Mouse (Mus musculus): ENCODE results near the gene Sox2.

Sox2 gene

DNA sequence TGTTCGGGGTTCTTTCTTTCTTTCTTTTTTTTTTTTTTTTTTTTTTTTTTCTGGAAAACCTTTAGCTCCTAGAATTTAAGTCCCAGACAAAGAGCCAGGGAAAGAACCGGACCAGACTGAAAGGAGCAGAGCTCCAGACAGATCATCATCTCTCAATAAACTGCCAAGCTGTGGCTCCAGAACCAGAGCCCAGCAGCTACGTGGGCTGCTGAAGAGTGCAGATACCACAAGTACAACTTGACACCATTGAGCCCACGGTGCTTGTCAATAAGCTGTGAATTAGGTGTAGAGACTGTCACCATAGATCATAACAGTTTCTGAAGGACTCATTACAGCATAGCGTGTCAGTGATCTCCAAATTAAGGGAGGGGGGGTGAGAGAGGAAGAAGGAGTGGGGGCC is 7.1 kb upstream of the Sox2 start:
- DNase-seq (ENCODE audit: low spot score in 2 of 2), result no peak

DNA sequence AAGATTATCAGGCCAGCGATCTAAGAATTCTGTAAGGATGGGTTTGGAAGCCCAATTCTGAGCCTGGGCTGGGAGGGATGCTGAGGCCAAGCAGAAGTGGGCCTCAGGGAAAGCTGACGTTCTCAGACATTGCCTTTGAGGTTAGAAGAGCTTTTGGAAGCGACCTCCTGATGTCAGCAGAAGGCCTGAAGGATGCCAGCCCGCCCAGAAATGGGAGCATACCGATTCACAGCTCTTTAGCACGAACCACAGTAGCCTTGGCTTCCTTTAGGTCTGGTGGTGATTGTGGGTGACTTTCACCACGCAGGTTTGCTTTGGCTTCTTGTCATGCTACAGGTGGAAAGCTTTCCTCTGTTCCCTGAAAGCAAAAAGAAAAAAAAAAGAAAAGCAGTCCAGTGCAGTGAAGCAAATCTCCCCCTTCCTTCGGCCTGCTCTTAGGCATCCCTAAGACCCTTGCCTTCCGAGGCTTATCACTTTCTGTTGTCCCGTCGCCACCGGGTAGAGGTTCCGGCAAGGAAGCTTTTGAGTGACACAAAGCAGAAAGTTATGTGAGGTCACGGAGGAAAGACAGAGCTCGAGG is 6.6 kb upstream of the Sox2 start:
- no peak for DNase-seq (ENCODE audit: low spot score in 2 of 2)

DNA sequence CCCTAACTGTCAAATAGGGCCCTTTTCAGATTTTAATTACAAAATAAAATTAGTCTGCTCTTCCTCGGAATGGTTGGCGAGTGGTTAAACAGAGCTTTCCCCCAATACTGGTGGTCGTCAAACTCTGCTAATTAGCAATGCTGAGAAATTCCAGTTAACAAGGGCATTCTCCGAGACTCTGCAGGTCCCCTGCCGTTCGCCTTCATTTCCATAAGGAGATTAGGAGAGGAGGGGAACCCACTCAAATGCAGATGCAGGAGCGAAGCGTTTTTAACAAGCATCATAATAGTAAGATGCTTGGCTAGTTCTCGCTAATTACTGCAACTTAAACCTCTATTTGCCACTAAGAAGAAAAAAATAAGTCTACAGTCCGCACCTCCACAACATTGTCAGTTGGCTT is 4.0 kb upstream of the Sox2 start:
- no peak for DNase-seq (ENCODE audit: low spot score in 2 of 2)

DNA sequence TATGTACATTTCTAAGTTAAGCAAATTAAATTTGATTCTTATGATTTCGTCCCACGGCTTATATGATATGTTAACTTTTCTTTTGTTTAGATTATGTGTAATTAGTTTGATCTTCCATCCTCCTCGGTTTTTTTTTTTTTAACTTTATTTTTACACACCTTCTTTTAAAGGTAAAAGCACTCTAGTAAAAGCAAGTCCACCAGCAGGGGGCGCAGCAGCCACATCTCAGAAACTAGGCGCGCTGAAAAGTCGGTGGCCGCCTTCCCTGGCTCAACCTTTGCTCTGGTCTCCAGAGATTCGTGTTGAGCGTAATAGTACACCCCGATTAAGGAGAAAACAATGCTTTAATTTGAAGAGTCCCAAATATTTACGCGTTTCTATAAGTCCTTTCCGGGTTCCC is 2.5 kb upstream of the Sox2 start:
- DNase-seq (ENCODE audit: low spot score in 2 of 2), result peak in 1 of 2 experiments; percentile 80

DNA sequence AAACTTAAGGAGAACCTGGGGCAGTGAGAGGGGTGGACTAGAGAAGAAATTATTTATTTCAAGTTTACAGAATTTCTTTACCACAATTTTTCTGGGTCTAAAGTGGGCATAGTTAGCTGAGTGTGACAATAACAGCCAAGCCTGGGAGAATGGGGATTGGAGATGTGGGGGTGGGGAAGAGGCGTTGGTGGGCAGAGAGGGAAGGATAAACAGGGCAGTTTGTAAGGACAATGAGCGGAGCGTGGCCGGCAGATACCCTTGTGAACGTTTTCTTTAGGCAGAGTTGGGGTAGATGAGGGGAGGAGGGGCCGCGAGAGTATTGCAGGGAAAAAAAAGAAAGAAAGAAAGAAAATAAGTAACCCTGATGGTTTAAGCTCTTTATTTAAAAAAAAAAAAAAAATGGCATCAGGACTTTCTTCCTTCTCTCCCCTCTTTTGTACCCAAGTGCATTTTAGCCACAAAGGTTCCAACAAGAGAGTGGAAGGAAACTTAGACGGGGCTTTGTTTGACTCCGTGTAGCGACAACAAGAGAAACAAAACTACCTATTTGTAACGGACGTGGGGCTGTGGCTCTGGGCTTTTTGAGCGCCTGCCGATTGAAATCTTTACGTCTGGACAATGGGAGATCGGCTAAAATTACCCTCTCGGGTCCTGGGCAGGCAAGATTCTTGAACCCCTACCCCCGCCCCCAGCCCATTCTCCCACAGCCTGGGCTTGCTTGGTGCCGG is 1.9 kb upstream of the Sox2 start:
- DNase-seq (ENCODE audit: low spot score in 2 of 2), result no peak

DNA sequence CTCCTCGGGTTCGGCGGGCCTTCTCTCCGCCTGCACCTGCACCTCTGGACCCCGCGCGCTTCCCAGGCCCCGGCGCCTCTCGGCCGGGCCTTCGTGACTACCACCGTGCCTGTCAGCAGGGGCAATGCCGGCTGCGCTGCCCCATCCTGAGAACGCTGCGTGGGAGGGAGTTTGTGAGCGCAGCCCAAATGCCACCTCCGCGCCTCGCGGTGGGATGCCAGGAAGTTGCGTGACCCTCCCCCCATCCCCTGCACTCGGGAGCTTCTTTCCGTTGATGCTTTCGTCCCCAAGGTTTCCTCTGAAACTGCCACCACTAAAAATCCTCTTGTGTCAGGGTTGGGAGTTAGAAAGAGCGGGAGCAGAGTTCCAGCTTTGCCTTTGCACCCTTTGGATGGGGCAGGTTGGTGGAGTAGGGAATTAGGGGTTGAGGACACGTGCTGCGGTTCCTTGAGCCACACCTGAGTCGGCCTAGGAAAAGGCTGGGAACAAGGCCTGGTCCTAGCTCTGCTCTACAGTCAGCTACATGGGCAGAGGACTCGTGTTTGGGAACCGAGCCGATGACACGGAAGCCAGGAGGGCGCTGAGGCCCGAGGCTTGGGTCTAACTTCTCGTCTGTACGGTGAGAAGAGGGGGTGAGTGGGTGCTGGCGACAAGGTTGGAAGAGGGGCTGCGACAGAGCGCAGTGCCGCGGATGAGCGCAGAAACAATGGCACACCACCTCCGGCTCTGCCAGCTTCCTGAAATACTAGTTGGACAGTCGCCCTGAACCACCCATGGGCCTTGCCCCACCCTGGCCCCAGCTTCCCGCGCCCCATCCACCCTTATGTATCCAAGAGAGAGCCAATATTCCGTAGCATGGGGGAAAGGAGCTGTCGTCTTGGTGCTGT is 1.1 kb upstream of the Sox2 start:
- DNase-seq (ENCODE audit: low spot score in 2 of 2), result peak in 1 of 2 experiments; percentile 23

DNA sequence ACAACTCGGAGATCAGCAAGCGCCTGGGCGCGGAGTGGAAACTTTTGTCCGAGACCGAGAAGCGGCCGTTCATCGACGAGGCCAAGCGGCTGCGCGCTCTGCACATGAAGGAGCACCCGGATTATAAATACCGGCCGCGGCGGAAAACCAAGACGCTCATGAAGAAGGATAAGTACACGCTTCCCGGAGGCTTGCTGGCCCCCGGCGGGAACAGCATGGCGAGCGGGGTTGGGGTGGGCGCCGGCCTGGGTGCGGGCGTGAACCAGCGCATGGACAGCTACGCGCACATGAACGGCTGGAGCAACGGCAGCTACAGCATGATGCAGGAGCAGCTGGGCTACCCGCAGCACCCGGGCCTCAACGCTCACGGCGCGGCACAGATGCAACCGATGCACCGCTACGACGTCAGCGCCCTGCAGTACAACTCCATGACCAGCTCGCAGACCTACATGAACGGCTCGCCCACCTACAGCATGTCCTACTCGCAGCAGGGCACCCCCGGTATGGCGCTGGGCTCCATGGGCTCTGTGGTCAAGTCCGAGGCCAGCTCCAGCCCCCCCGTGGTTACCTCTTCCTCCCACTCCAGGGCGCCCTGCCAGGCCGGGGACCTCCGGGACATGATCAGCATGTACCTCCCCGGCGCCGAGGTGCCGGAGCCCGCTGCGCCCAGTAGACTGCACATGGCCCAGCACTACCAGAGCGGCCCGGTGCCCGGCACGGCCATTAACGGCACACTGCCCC is 586 bp downstream of the Sox2 start:
- DNase-seq (ENCODE audit: low spot score in 2 of 2), result peak in 1 of 2 experiments; percentile 36

DNA sequence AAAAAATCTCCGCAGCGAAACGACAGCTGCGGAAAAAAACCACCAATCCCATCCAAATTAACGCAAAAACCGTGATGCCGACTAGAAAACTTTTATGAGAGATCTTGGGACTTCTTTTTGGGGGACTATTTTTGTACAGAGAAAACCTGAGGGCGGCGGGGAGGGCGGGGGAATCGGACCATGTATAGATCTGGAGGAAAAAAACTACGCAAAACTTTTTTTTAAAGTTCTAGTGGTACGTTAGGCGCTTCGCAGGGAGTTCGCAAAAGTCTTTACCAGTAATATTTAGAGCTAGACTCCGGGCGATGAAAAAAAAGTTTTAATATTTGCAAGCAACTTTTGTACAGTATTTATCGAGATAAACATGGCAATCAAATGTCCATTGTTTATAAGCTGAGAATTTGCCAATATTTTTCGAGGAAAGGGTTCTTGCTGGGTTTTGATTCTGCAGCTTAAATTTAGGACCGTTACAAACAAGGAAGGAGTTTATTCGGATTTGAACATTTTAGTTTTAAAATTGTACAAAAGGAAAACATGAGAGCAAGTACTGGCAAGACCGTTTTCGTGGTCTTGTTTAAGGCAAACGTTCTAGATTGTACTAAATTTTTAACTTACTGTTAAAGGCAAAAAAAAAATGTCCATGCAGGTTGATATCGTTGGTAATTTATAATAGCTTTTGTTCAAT is 1.4 kb downstream of the Sox2 start:
- DNase-seq (ENCODE audit: low spot score in 2 of 2), result no peak

DNA sequence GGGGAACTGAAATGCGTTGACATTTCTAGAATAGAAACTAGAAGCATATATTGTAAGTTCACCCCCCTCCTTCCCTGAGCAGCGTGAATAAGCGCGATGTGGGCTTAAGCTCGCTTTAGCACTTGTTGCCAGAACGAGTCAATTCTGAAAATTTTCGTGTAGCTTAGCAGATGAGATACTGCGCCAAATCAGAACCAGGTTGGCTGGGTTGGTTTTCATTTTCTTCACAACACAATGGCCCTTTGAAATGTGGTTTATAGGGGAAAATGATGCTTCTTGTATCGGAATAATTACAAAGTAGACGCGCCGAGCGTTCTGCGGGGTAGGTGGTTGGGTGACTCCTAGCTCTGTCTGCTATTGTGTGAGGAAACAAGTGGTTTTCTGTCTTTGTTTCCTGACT is 2.4 kb downstream of the Sox2 start:
- no peak for DNase-seq (ENCODE audit: low spot score in 2 of 2)

DNA sequence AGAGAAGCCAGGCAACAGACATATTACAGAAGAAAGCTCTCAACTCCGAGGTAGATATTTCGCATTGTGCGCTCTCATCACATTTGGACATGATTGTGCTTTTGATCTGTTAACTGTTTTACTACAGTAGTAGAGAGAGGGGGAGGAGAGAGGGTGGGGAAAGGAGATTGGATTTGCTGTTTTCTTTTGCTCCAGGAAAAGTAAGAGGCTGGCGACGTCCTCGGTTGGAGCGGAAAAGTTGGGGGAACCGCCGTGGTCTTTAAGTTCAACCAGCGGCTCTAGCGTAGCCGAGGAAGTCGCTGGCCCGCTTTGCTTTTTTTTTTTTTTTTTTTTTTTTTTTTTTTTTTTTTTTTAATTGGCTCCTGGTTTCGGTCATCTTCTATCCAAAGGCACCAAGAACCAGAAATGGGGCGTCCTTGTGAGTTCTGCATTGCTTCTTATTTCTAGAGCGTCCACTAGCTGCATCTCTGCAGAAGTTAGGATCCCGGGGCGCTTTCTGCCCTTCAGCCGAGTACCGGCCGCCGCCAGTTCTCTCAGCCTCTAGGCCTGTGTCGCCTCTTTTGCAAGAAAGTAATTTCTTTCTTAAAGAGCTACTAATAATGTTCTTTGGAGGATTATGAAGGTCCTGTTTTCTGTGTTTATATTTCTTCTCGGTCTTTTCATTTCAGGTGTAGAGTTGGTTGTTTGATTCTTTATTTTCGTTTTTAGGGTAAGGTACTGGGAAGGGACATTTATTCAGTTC is 3.2 kb downstream of the Sox2 start:
- no peak for DNase-seq (ENCODE audit: low spot score in 2 of 2)

DNA sequence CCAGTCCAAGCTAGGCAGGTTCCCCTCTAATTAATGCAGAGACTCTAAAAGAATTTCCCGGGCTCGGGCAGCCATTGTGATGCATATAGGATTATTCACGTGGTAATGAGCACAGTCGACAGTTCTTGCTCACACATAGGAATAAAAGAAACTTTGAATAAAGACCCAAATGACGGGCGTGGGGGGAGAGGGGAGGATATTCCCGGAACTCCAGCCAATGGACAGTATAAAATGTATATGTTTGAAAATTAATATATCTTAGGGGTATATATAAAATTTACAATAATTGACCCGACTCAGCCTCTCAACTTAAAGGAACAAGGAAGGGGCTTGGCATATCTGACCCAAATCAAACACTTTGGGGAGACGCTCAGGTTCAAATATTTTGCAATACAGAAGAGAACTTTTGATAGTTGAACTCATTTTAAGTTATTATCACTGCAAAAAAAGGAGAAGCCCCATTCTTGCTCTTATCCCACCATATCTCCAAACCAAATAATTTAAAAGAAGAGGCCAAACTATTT is 3.8 kb downstream of the Sox2 start:
- DNase-seq (ENCODE audit: low spot score in 2 of 2), result no peak

DNA sequence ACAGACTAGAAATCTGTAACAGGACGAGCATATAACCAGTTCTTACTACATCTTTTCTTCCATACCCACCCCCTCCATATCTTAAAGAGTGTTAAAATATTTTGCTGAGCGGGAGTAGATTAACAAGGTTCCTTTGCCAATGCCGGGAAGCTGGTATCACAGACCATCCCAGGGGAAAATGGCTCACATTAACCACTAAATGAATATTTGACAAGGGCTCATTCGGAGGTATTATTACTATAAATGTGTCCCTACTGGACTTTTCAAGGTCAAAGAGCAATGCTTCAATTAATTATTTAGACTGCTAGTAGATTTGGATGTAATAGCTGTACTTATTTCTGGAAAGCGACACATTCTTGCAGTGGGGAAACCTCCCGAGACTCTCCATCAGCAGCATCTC is 4.6 kb downstream of the Sox2 start:
- DNase-seq (ENCODE audit: low spot score in 2 of 2), result no peak

DNA sequence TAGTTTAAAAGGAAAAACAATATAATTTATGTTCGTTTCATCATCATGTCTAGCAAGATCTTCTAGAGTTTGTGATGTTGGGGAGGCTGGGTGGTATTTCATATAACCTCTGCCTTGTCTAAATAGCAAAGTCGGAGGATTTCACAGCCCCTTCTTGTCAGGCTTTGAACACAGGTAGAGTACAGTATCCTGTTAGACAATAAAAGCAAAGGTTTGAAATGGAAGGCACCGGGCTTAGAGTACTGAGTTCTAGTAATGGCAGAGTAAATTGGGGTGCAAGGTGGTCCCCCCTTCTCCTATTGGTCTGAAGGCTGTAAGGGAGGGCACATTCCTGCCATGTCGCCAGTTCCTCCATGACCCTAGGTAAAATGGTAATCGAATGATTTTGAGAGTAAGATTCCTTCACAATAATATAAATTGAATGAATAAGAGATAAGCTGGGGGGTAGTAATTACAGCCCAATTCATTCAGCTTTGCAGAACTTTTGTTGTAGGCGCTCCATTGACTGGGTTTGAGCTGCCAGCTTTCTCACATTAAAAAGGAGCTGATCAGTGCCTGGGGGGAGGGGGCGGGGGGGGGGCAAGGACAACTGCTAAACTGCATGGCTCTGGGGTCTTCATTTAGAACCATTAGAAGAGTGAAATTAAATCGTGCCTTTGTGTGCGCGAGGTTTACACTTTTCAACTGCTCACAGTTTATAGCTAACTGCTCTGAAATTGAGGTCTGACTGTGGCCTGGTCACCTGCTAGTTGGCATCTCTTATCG is 5.3 kb downstream of the Sox2 start:
- DNase-seq (ENCODE audit: low spot score in 2 of 2), result no peak

DNA sequence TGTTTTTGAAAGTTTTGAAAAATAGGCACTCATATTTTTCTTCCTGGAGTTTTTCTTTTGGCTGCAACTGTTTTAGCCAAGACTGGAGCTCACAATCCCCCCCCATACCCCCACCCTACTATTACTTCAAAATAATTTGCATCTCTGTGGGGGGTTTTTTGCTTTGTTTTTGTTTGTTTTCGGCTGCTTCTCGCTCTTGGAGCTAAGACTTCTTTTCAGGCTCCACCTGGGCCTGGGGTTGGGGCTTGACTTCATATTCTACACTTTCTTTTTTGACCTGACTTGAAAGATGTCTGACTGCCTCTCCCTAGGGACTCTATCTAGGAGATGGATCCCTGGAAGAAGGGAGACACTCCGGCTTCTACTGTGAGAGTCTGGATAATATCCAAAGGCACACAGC is 5.9 kb downstream of the Sox2 start:
- no peak for DNase-seq (ENCODE audit: low spot score in 2 of 2)

DNA sequence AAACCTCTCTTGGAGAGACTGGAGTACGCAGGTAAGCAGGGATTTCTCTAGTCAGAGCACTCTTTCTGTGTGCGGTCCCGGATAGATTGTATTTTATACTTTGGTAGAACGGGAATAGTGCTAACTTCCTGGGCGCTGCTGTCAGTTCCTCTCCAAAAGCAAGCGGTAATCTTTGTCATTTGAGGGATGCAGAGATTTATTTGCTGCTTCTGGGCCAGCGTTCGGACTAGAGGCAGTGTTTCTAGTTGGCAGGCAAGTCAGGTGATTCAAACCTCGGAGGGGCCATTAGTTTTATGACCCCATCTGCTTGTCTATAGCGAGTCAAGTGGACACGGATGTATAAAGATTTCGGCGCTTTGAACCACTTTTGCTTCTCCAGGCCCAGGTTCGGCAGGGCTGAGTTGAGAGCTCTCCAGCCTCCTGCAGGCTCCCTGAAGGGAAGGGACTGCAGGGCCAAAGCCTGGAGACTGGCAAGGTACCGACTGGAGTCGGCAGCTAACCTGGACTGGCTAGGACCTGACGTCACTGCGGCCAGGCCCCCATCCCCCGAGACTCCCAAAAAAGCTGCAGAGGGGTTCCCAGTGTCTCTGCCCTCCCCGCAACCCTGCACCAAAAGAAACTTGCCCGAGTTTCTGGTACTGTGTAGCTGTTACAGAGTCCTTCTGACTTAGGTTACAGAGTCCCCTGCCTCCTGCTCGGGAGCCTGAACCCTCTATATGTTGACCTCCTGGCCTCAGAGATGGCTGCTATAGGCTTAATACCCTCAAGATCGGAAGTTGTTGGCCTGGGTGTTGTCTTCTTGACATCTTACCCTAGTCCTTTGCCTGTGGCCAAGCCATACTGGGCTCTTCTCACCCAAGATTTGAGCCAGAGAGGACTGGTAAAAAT is 6.9 kb downstream of the Sox2 start:
- DNase-seq (ENCODE audit: low spot score in 2 of 2), result no peak

DNA sequence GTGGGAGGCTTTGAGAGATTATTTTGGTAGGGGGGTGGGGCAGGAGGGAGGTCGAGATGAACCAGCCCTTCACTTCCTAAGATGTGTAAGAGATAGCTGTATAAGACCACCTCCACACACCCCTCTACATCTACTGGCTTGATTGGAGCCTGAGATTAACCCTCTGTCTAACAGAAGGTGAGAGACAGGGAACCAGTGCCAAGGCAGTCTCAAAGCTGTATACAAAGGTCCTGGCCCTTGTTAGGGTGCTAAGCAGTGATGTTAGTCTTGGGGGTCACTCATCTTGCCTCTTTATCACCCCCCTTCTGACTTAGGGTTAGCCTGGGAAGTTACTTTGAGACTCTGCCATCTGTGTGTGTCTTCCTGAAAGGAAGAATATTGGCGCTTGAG is 7.5 kb downstream of the Sox2 start:
- DNase-seq (ENCODE audit: low spot score in 2 of 2), result no peak

DNA sequence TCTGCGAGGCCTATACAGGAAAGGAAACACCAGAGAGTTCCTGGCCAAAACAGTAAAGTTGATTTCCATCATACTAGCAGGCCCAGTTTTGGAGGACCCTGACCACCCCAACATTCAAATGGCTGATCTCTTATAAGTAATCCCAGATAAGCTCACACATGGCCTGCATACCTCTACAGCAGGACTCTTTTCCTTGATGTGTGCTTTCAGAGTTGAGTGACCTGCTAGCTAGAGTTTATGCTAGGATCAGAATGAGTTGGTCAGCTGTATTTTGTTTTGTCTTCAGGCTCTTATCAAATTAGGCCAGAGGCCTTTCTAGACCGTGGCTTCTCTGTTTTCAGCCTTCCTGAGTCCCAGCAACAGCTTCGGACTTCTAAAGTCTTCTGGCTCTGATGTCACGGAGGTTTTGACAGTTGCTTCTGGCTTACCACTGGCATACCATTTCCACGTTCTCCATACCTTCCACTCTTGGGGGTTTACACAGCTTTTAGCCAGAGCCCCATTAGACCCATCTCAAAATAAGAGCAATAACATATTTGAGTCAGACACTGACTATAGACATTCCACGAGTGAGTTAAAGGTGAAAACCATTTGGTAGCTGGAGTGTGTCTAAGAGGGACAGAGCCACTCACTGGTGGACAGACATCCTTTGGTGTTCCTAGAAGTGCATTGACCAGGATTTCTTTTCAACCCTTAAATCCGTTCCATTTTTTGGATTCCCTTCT is 8.2 kb downstream of the Sox2 start:
- DNase-seq (ENCODE audit: low spot score in 2 of 2), result no peak

DNA sequence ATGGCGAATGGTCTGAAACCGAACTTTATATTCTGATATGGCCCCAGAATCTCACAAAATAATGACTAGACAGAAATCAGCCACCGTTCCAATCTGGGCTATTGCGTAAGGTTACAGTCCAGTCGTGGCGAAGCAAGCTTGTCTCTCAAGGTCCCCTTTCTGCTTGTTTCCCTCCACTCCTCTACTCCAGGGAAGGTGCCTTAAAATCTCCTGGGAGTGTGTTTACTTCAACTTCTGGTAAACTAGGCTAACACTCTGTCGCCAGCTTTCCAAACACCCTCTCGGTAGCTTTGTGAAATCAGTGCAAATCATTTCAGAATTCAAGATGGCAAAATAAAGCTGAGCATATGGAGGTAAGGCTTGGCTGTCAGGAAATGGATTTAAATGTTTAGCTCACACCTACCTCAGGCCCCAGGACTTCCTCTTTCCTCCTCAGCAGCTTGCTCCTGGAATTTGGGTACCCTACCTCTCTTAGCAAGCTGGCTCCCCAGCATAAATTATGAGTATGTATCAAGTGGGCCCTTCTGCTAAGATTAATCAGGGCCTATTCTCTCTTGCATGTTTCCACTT is 8.8 kb downstream of the Sox2 start:
- no peak for DNase-seq (ENCODE audit: low spot score in 2 of 2)

All from frontal cortex, postnatal 10 days (tissue).